Mouse (Mus musculus) Muller cell, postnatal 12 days (primary cell): ENCODE measurements around the gene Fam216b.

Source experiments
- DNase-seq: peaks from one replicate; pipeline ENCODE4 v3.0.0-alpha.2; 2015; ENCODE audit errors: inconsistent ontology term

Fam216b gene

DNA sequence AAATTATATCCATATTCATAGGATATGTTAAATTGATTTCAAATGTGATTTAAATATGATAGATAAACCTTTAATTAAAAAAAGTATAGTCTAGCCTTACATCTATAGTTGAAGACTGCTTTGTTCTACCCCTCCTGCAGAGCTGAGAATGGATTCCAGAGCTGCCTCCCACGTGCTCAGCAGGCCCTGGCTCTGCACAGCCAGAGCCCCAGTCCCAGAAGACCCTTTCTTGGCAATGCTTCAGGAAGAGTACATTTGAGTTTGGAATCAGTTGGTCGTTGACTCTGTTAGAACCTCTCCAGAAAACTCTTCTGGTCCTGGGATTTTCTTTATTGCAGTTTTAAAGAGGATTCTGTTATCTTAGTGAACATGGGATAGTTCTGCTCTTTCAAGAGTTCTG is 45.7 kb downstream of the Fam216b start:
- no peak for DNase-seq

DNA sequence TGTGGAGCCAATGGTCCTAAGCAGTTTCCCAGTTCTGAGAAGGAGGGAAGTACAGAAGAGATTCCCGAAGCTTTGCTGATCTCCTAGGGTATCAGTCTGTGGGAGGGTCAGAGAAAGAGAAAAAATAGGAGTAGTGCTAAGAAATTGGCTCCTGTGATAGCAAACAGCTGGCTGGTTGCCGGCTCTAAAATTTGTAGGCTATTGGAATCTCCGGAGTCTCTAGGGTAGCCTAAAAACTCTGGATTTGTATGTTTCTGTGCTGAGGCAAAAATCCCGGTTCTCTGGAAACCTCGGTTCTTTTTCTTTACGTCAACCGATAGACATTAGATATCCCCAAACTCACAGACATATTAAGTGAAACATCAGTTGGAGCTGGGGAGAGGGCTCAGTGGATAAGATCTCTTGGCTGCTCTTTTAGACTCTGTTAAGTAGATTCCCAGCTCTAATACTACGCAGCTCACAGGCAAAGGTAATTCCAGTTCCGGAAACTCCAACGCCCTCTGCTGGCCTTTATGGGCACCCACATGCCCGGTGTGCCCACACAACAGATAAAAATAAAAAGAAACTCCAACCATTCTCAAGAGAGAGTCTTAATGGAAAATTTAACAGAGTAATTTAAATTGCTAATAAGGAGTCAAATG is 46.8 kb downstream of the Fam216b start:
- DNase-seq, result no peak

DNA sequence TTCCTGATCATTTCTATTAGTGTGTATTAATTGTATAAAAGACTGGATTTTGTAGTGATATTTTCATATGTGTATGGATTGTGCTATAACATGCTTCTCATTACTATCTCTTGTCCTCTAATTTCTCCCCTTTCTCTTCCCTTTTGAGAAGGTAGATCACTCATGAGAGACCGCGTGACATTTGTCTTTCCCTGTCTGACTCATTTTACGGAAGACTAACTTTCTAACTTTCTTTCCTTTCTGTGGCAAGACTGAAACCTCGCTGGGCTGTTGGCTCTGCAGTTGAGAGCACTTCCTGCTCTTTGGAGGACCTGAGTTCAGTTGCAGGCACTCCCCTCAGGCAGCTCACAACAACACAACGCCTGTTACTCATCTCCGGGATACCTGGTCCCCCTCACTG is 48.2 kb downstream of the Fam216b start:
- no peak for DNase-seq

DNA sequence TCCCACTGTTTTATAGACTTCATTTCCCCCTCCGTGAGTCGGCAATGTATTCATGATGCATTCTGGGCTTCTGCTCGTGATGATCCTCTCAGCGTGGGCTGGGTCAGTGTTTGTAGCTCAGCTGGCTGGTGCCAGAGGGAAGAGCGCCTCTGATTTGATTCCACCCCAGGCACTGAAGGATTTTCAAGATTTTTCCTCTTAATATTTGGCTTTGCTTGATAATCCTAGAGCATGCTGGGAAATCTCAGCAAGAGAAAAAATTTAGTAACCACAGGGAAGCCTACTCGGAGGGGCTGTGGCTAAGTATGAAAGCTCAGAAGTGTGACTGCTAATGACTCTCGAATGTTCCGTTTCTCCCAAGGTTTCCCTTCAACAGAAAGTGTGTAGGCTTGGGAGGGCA is 49.9 kb downstream of the Fam216b start:
- no peak for DNase-seq
